Mouse (Mus musculus) liver, adult 2 months (tissue): ENCODE results near the gene Slc19a2. TPM values are rescaled to one million over a fixed set of nuclear protein-coding genes. Genes with fewer than 3 reads are reported as not detected.

ENCODE experiments used
- DNase-seq: peaks from one replicate; pipeline ENCODE4 v3.0.0-alpha.2; 2011; ENCODE audit warnings: low read depth, low spot score; ENCODE audit errors: extremely low read depth
- H3K27ac ChIP-seq: fragments of 200-500 bp; replicated peaks from 2 replicates; pipeline ENCODE4 v1.5.1; 2012; ENCODE audit warnings: low read depth, mild to moderate bottlenecking, control low read depth, inconsistent platforms, low read length; ENCODE audit not compliant: insufficient read depth
- H3K27me3 ChIP-seq: fragments of 200-500 bp; 2 replicates; pipeline ENCODE4 v1.6.1; 2012; ENCODE audit warnings: mild to moderate bottlenecking, moderate library complexity, low read length, inconsistent platforms; ENCODE audit not compliant: control insufficient read depth, insufficient read depth
- H3K36me3 ChIP-seq: fragments of 200-500 bp; 2 replicates; pipeline ENCODE4 v1.6.1; 2012; ENCODE audit warnings: low read length, inconsistent platforms; ENCODE audit not compliant: control insufficient read depth, insufficient read depth
- H3K4me1 ChIP-seq: fragments of 200-500 bp; 2 replicates; pipeline ENCODE4 v1.6.1; 2011; ENCODE audit warnings: low read length; ENCODE audit not compliant: control insufficient read depth, insufficient read depth
- H3K4me3 ChIP-seq: fragments of 200-500 bp; 2 replicates; pipeline ENCODE4 v1.5.1; 2011; ENCODE audit warnings: low read depth, mild to moderate bottlenecking, control low read depth, low read length, moderate library complexity; ENCODE audit not compliant: insufficient read depth
- H3K79me2 ChIP-seq: fragments of 200-500 bp; 2 replicates; pipeline ENCODE4 v1.6.1; 2012; ENCODE audit warnings: inconsistent platforms, mild to moderate bottlenecking, low read length, moderate library complexity; ENCODE audit not compliant: control insufficient read depth, insufficient read depth
- H3K9ac ChIP-seq: fragments of 200-500 bp; 2 replicates; pipeline ENCODE4 v1.6.1; 2012; ENCODE audit warnings: low read depth, mild to moderate bottlenecking, control low read depth, inconsistent platforms, low read length
- CTCF ChIP-seq: fragments of 200-500 bp; IDR thresholded peaks from 2 replicates; pipeline ENCODE4 v1.5.1; 2011; ENCODE audit warnings: low read depth, low read length, control low read depth
- POLR2A ChIP-seq: fragments of 200-500 bp; IDR thresholded peaks from 2 replicates; pipeline ENCODE4 v1.6.1; 2011; ENCODE audit warnings: low read length, control low read depth; ENCODE audit not compliant: insufficient read depth; ENCODE audit errors: extremely low read depth
- WGBS: fragments of 180-500 bp; shearing (Covaris S2); methylation state at CpG from one replicate; pipeline ENCODE4 v1.1.7; 2018; 5-methylcytosine and 5-hydroxymethylcytosine counted together
- polyA plus RNA-seq: library from polyadenylated mRNA; depleted of rRNA; stranded (reverse); fragments of >200 nt; gene quantifications from 2 replicates; pipeline ENCODE4 v1.2.3, GENCODE M21; 2012
- total RNA-seq: library from RNA; depleted of rRNA; stranded (reverse); fragments of >200 nt; gene quantifications from 2 replicates; pipeline ENCODE4 v1.2.3, GENCODE M21; 2014

The Slc19a2 gene
- total and polyA plus RNA-seq, 2 experiments: 84.5 to 96.1 TPM

DNA sequence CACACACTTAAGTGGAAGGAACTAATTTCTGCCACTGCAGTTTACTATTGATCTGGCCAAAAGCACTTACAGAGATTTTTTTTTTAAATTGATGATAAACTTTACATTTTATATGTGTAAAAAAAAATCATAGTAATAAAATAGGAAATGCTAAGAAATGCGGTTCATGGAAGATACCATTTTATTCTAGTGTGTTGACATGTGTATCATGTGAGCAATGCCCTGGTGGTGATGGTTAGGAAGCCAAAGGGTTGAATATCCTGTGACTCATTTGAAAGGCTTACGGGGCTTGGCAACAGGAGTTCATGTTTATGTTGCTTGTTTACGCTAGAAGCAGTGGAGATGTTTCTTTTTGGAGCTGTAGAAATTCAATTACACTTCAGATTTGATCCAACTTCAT lies 27.7 kb downstream of the Slc19a2 start:
- H3K9ac ChIP-seq: no peak overlapping the region
- H3K4me3 ChIP-seq: no peak overlapping the region
- 91% methylated on average over 3 of the region's 3 CpGs for WGBS
- TF ChIP-seq CTCF: no peak
- TF ChIP-seq POLR2A: no peak
- no peaks in the 10 kb centered on the region for H3K36me3 ChIP-seq
- H3K27me3 ChIP-seq: no peaks in the 10 kb centered on the region
- DNase-seq: no peak
- no peaks in the 10 kb centered on the region for H3K79me2 ChIP-seq
- H3K27ac ChIP-seq: no peak overlapping the region
- H3K4me1 ChIP-seq: no peaks in the 10 kb centered on the region

DNA sequence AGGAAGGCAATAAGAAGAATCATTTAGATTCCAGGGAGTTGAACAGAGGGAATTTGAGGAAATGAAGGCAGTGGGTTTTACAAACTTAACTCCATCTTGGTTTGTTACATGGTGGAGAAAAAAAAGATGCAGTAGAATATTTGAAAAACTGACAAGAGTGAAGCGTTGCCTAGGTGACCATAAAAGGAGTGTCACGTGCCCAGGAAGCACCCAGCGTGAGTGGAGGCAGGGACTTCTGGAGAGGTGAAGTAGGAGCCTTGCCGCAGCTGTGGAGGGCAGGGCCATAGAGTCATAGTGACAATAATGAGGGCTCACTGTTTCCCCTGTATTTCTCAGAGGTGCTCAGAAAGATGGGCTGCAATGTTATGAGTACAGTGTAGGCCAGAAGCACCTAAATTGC lies 30.5 kb downstream of the Slc19a2 start:
- WGBS: 85% methylated on average over 4 of the region's 4 CpGs

DNA sequence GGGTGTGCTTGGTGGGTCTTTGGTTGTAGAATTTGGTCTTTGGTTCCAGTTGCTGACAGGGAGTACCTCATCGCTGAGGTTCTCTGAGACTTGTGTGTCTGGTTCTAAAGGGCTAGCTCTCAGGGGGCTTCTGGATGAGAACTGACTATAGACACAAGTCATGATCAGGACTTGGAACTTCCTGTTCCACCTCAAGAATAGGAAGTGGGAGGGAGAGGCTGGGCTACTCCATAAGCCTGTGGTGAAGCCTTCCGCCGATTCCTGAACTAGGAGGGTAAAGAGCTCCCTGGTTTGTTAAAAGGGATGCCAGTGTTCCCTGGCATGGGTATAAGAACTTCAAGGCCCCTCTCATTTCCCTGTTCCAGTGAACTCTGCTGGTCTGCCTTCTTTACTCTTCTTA lies 35.2 kb downstream of the Slc19a2 start:
- H3K9ac ChIP-seq: no peak overlapping the region
- no peak overlapping the region for H3K4me3 ChIP-seq
- H3K27me3 ChIP-seq: no peaks in the 10 kb centered on the region
- H3K36me3 ChIP-seq: no peaks in the 10 kb centered on the region
- no peaks in the 10 kb centered on the region for H3K4me1 ChIP-seq
- no peak overlapping the region for H3K27ac ChIP-seq
- DNase-seq: no peak
- no peaks in the 10 kb centered on the region for H3K79me2 ChIP-seq
- TF ChIP-seq POLR2A (no peak), CTCF (no peak)
- WGBS: 91% methylated on average over 3 of the region's 3 CpGs

More for the DNA sequence above, 30.5 kb downstream of the Slc19a2 start:
- Histone ChIP-seq H3K79me2 (no peaks in the 10 kb centered on the region), H3K36me3 (no peaks in the 10 kb centered on the region), H3K27me3 (no peaks in the 10 kb centered on the region), H3K4me1 (no peaks in the 10 kb centered on the region), H3K27ac (no peak overlapping the region), H3K4me3 (no peak overlapping the region), H3K9ac (no peak overlapping the region)
- TF ChIP-seq POLR2A: no peak
- no peak for TF ChIP-seq CTCF
- no peak for DNase-seq

DNA sequence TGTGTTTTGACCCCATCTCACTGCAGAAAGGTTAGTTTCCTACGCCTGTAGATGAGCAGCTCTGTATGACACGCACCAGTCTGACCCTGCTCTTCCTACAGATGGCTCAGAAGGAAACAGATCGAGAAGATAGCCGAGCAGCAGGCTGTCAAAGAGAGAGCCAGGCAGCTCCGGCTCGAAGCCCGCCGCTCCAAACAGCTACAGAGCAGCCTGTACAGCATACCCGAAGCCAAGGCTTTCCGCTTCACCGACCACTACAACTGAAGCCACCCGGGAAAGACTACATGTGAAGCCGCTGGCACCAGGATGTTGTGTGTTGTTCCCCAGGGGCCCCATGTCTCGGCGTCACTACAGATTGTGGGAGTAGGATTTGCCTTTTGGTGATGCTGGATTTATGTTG lies 38.6 kb downstream of the Slc19a2 start:
- no peak for TF ChIP-seq POLR2A
- no peak for TF ChIP-seq CTCF
- DNase-seq: no peak
- Histone ChIP-seq H3K9ac (no peak overlapping the region), H3K27me3 (no peaks in the 10 kb centered on the region), H3K36me3 (peaks cover 15% of the 10 kb centered on the region), H3K79me2 (no peaks in the 10 kb centered on the region), H3K4me1 (no peaks in the 10 kb centered on the region), H3K4me3 (no peak overlapping the region), H3K27ac (no peak overlapping the region)
- 75% methylated on average over 15 of the region's 15 CpGs for WGBS

DNA sequence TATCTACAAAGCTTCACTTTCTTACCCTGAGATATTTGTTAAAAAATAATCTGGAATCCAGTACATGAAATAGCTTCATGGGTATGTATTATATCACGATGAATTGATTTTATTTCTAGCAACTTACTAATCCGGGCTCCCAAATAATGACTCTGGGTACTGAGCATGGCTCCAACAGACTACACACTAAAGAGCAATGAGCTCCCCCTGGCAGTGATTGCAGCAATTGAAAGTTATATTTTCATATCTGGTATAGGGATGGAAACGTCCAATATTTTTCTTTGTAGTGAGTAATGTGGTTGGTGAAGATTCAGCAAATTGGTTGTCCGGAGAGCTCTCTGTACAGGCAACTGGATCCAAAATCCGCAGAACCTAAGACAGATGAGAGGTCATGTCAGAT lies 43.2 kb downstream of the Slc19a2 start:
- TF ChIP-seq CTCF (no peak), POLR2A (no peak)
- Histone ChIP-seq H3K27me3 (no peaks in the 10 kb centered on the region), H3K4me3 (no peak overlapping the region), H3K9ac (no peak overlapping the region), H3K4me1 (no peaks in the 10 kb centered on the region), H3K27ac (no peak overlapping the region), H3K79me2 (no peaks in the 10 kb centered on the region), H3K36me3 (peaks cover 35% of the 10 kb centered on the region)
- DNase-seq: no peak
- 76% methylated on average over 5 of the region's 5 CpGs for WGBS

DNA sequence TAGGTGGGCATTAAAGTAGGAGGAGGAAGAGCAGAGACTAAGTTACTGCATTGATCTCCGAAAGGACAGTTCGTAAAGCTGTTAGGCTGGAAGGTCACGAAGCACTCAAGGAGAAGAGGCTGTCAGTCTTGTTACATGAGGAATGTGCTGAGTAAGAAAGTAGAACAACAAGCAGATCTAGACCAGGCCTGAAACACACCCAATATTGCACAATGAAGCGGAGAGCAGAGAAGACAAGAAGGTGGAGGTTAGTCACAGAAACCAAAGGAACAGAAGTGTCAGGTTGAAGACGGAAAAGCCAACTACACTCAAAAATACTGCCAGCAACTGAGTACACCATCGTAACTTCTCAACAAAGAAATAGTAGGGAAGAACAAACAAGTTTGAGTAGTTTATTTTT lies 45.2 kb downstream of the Slc19a2 start:
- 90% methylated on average over 6 of the region's 6 CpGs for WGBS
- DNase-seq: no peak
- TF ChIP-seq CTCF (no peak), POLR2A (no peak)
- Histone ChIP-seq H3K4me3 (no peak overlapping the region), H3K4me1 (no peaks in the 10 kb centered on the region), H3K27me3 (no peaks in the 10 kb centered on the region), H3K27ac (no peak overlapping the region), H3K36me3 (peaks cover 50% of the 10 kb centered on the region), H3K9ac (no peak overlapping the region), H3K79me2 (no peaks in the 10 kb centered on the region)
